Mouse (Mus musculus) MEL (cell line): ENCODE measurements around the gene Nr6a1. TPM values are rescaled to one million over a fixed set of nuclear protein-coding genes. Genes with fewer than 3 reads are reported as not detected.

ENCODE experiments used
- DNase-seq: peaks from one replicate; pipeline ENCODE4 v3.0.0; 2011; ENCODE audit warnings: low read depth, low spot score
- H3K27ac ChIP-seq: 2 replicates; pipeline ENCODE4 v1.5.1; 2012; ENCODE audit warnings: low read depth, mild to moderate bottlenecking, control low read depth, low read length, moderate library complexity; ENCODE audit not compliant: control insufficient read depth
- H3K27me3 ChIP-seq, 2 experiments: fragments of 150-350 bp in 1 of 2; sonication (generic) in 1 of 2; 2 replicates each; pipeline ENCODE4 v1.6.1; 2012; ENCODE audit warnings: low read length in 2 of 2, mild to moderate bottlenecking in 2 of 2, improper control_type of control experiment in 1 of 2, moderate library complexity in 1 of 2; ENCODE audit not compliant: insufficient read depth in 2 of 2, control insufficient read depth in 1 of 2
- H3K36me3 ChIP-seq, 2 experiments: 2 replicates each; pipeline ENCODE4 v1.6.1; 2012 to 2014; ENCODE audit warnings: low read length in 2 of 2, improper control_type of control experiment in 1 of 2, inconsistent platforms in 1 of 2, mild to moderate bottlenecking in 1 of 2; ENCODE audit not compliant: insufficient read depth in 2 of 2, control insufficient read depth in 1 of 2
- H3K4me1 ChIP-seq, 2 experiments: fragments of 150-350 bp in 1 of 2; sonication (generic) in 1 of 2; 2 replicates each; pipeline ENCODE4 v1.6.1; 2012; ENCODE audit warnings: low read length in 2 of 2, improper control_type of control experiment in 1 of 2, mild to moderate bottlenecking in 1 of 2; ENCODE audit not compliant: insufficient read depth in 2 of 2, control insufficient read depth in 1 of 2
- H3K4me3 ChIP-seq, 2 experiments: fragments of 150-350 bp in 1 of 2; sonication (generic) in 1 of 2; 2 replicates each; pipeline ENCODE4 v1.5.1; 2012; ENCODE audit warnings: low read depth in 2 of 2, low read length in 2 of 2, mild to moderate bottlenecking in 2 of 2, moderate library complexity in 2 of 2, control low read depth in 1 of 2, improper control_type of control experiment in 1 of 2; ENCODE audit not compliant: control insufficient read depth in 1 of 2, insufficient read depth in 1 of 2
- H3K79me2 ChIP-seq: 2 replicates; pipeline ENCODE4 v1.6.1; 2012; ENCODE audit warnings: mild to moderate bottlenecking, low read length, moderate library complexity; ENCODE audit not compliant: control insufficient read depth, poor library complexity, insufficient read depth
- H3K9ac ChIP-seq: 2 replicates; pipeline ENCODE4 v1.6.1; 2012; ENCODE audit warnings: low read depth, mild to moderate bottlenecking, control low read depth, low read length, moderate library complexity; ENCODE audit not compliant: control insufficient read depth, poor library complexity, severe bottlenecking
- H3K9me3 ChIP-seq: fragments of 150-350 bp; sonication (generic); replicated peaks from 2 replicates; pipeline ENCODE4 v1.6.1; 2012; ENCODE audit warnings: mild to moderate bottlenecking, low read length, improper control_type of control experiment, moderate library complexity; ENCODE audit not compliant: insufficient read depth
- BHLHE40 ChIP-seq: IDR thresholded peaks from 2 replicates; pipeline ENCODE4 v1.6.1; 2012; ENCODE audit warnings: low read depth, mild to moderate bottlenecking, inconsistent platforms, low read length, improper control_type of control experiment, borderline replicate concordance
- CTCF ChIP-seq, 3 experiments: IDR thresholded peaks in 2 of 3; conservative IDR thresholded peaks in 1 of 3; 2 replicates each; pipeline ENCODE4 v1.5.1; 2011 to 2012; ENCODE audit warnings: low read length in 3 of 3, low read depth in 2 of 3, mild to moderate bottlenecking in 2 of 3, improper control_type of control experiment in 1 of 3, inconsistent platforms in 1 of 3, mixed read lengths in 1 of 3, moderate library complexity in 1 of 3; ENCODE audit not compliant: control insufficient read depth in 1 of 3, insufficient read depth in 1 of 3, poor library complexity in 1 of 3, severe bottlenecking in 1 of 3
- E2F4 ChIP-seq: IDR thresholded peaks from 2 replicates; pipeline ENCODE4 v1.6.1; 2011; ENCODE audit warnings: low read depth, low read length, improper control_type of control experiment, borderline replicate concordance
- EP300 ChIP-seq, 2 experiments: IDR thresholded peaks; 2 replicates each; pipeline ENCODE4 v1.6.1; 2011; ENCODE audit warnings: improper control_type of control experiment in 2 of 2, low read length in 2 of 2, low read depth in 1 of 2, mild to moderate bottlenecking in 1 of 2
- HCFC1 ChIP-seq: IDR thresholded peaks from 2 replicates; pipeline ENCODE4 v1.6.1; 2012; ENCODE audit warnings: low read depth, mild to moderate bottlenecking, inconsistent platforms, low read length, improper control_type of control experiment, moderate library complexity
- MAX ChIP-seq: IDR thresholded peaks from 2 replicates; pipeline ENCODE4 v1.6.1; 2011; ENCODE audit warnings: low read length, improper control_type of control experiment
- MAZ ChIP-seq: IDR thresholded peaks from 2 replicates; pipeline ENCODE4 v1.6.1; 2012; ENCODE audit warnings: low read depth, mild to moderate bottlenecking, inconsistent platforms, low read length, improper control_type of control experiment
- MEF2A ChIP-seq: IDR thresholded peaks from 2 replicates; pipeline ENCODE4 v1.6.1; 2014; ENCODE audit warnings: low read depth, mild to moderate bottlenecking, inconsistent platforms, low read length, improper control_type of control experiment; ENCODE audit not compliant: poor library complexity, insufficient replicate concordance, severe bottlenecking; ENCODE audit errors: extremely low read depth
- MXI1 ChIP-seq: IDR thresholded peaks from 2 replicates; pipeline ENCODE4 v1.6.1; 2011; ENCODE audit warnings: mild to moderate bottlenecking, low read depth, low read length, improper control_type of control experiment
- MYB ChIP-seq: IDR thresholded peaks from 2 replicates; pipeline ENCODE4 v1.6.1; 2011; ENCODE audit warnings: mild to moderate bottlenecking, low read depth, low read length, improper control_type of control experiment
- MYC ChIP-seq: IDR thresholded peaks from 2 replicates; pipeline ENCODE4 v1.6.1; 2011; ENCODE audit warnings: low read depth, mild to moderate bottlenecking, low read length, improper control_type of control experiment, moderate library complexity
- POLR2A ChIP-seq, 2 experiments: IDR thresholded peaks; 2 replicates each; pipeline ENCODE4 v1.6.1; 2011 to 2012; ENCODE audit warnings: low read length in 2 of 2, mild to moderate bottlenecking in 2 of 2, control low read depth in 1 of 2, improper control_type of control experiment in 1 of 2, low read depth in 1 of 2, moderate library complexity in 1 of 2; ENCODE audit not compliant: control insufficient read depth in 1 of 2, insufficient read depth in 1 of 2, poor library complexity in 1 of 2
- POLR2AphosphoS5 ChIP-seq: IDR thresholded peaks from 2 replicates; pipeline ENCODE4 v1.6.1; 2012; ENCODE audit warnings: low read depth, borderline replicate concordance, mild to moderate bottlenecking, inconsistent platforms, low read length, moderate library complexity, mixed read lengths
- RAD21 ChIP-seq: IDR thresholded peaks from 2 replicates; pipeline ENCODE4 v1.6.1; 2011; ENCODE audit warnings: mild to moderate bottlenecking, low read depth, low read length, improper control_type of control experiment
- RCOR1 ChIP-seq: IDR thresholded peaks from 2 replicates; pipeline ENCODE4 v1.6.1; 2012; ENCODE audit warnings: low read depth, mild to moderate bottlenecking, inconsistent platforms, low read length, improper control_type of control experiment
- SIN3A ChIP-seq: IDR thresholded peaks from 2 replicates; pipeline ENCODE4 v1.6.1; 2012; ENCODE audit warnings: low read length, improper control_type of control experiment, inconsistent platforms
- SMC3 ChIP-seq: IDR thresholded peaks from 2 replicates; pipeline ENCODE4 v1.6.1; 2011; ENCODE audit warnings: low read depth, low read length, improper control_type of control experiment
- TAL1 ChIP-seq: IDR thresholded peaks from 2 replicates; pipeline ENCODE4 v1.6.1; 2012; ENCODE audit warnings: mild to moderate bottlenecking, inconsistent platforms, low read length, moderate library complexity, mixed read lengths
- TBP ChIP-seq: IDR thresholded peaks from 2 replicates; pipeline ENCODE4 v1.8.0; 2011; ENCODE audit warnings: low read depth, low read length, improper control_type of control experiment
- USF2 ChIP-seq, 2 experiments: IDR thresholded peaks; 2 replicates each; pipeline ENCODE4 v1.6.1; 2011 to 2012; ENCODE audit warnings: improper control_type of control experiment in 2 of 2, low read length in 2 of 2, borderline replicate concordance in 1 of 2, inconsistent platforms in 1 of 2, low read depth in 1 of 2, mild to moderate bottlenecking in 1 of 2; ENCODE audit not compliant: insufficient read depth in 1 of 2
- ZC3H11A ChIP-seq: IDR thresholded peaks from 2 replicates; pipeline ENCODE4 v1.6.1; 2012; ENCODE audit warnings: low read depth, mild to moderate bottlenecking, inconsistent platforms, low read length, improper control_type of control experiment
- ZKSCAN1 ChIP-seq: IDR thresholded peaks from 2 replicates; pipeline ENCODE4 v1.6.1; 2012; ENCODE audit warnings: low read depth, mild to moderate bottlenecking, inconsistent platforms, low read length, improper control_type of control experiment, moderate library complexity
- ZMIZ1 ChIP-seq: IDR thresholded peaks from 2 replicates; pipeline ENCODE4 v1.6.1; 2012; ENCODE audit warnings: low read depth, mild to moderate bottlenecking, inconsistent platforms, low read length, improper control_type of control experiment, moderate library complexity
- ZNF384 ChIP-seq: IDR thresholded peaks from 2 replicates; pipeline ENCODE4 v1.6.1; 2012; ENCODE audit warnings: low read depth, mild to moderate bottlenecking, inconsistent platforms, low read length, improper control_type of control experiment
- polyA plus RNA-seq, 2 experiments: library from polyadenylated mRNA; stranded (reverse) in 1 of 2; unstranded in 1 of 2; fragments of >175 nt in 1 of 2; fragments of >200 nt in 1 of 2; gene quantifications; 2 replicates each; pipeline versions ENCODE4 v1.2.1 to v1.2.4; 2012; ENCODE audit warnings: low replicate concordance in 2 of 2, low read depth in 1 of 2; ENCODE audit not compliant: insufficient read length in 2 of 2, insufficient read depth in 1 of 2, missing spikeins in 1 of 2
- total RNA-seq: library from RNA; depleted of rRNA; stranded (reverse); fragments of 300-350 nt; gene quantifications from 2 replicates; pipeline ENCODE4 v1.2.3, GENCODE M21; 2012

Gene Nr6a1
- total and polyA plus RNA-seq, 3 experiments, result 5.0 to 22.8 (median 10.2) TPM

DNA sequence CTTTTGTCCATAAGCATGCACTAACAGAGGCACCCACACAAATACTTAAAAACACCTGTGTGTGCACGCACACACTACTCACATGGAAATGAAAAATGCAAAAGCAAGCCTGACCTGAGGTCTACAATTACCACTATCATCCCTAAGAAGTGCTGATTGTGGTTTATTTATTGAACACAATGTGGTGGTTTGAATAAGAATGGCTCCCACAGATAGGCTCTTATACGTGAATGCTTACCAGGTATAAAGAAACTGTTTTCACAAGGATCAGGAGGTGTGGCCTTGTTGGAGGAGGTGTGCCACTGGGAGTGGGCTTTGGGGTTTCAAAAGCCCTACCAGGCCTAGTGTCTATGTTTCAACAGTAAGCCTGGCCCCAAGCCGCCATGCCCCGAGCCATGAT is 110.0 kb downstream of the Nr6a1 start:
- no peak overlapping the region for H3K9ac ChIP-seq
- no peak overlapping the region for H3K4me3 ChIP-seq
- H3K27ac ChIP-seq, result no peak overlapping the region
- TF ChIP-seq MYB (no peak), RCOR1 (no peak), MAZ (no peak), ZKSCAN1 (no peak), TAL1 (no peak), MEF2A (no peak), HCFC1 (no peak), MYC (no peak), BHLHE40 (no peak), RAD21 (no peak), POLR2A (IDR thresholded peaks at IDR 0.05; ENCODE audit: control insufficient read depth in 1 of 2, insufficient read depth in 1 of 2, low read depth in 1 of 2, low read length in 2 of 2, poor library complexity in 1 of 2) (no peak), MXI1 (no peak), E2F4 (no peak), USF2 (IDR thresholded peaks at IDR 0.05; ENCODE audit: borderline replicate concordance in 1 of 2, insufficient read depth in 1 of 2, low read depth in 1 of 2, low read length in 2 of 2) (no peak), ZMIZ1 (no peak), MAX (no peak)
- H3K4me1 ChIP-seq, result no peaks in the 10 kb centered on the region
- no peaks in the 10 kb centered on the region for H3K9me3 ChIP-seq
- H3K79me2 ChIP-seq, result no peaks in the 10 kb centered on the region
- no peak for DNase-seq
- H3K36me3 ChIP-seq, result no peaks in the 10 kb centered on the region
- no peaks in the 10 kb centered on the region for H3K27me3 ChIP-seq

DNA sequence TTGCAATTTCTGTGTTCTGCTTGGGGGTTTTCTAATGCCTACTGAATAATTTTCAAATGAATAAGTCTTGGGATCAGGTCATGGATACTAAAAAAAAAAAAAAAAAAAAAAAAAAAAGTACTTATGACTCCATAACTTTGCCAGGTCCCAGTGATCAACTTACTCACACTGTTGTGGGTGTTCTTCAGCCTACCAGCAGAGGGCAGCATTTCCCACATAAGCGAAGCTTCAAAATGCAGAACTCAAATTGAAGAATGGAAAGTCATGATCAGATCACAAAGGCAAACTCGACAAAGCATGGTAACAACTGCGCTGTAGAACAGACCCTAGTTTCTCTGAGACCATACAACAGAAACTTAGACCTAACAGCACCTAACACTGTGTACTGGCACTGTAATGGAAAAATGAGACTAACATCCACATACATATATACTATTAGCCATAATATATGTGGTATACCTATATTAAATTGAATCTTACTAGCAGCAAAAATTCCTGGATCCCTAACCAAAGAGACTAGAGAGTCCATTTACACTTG is 130.3 kb downstream of the Nr6a1 start:
- Histone ChIP-seq H3K9ac (peak overlapping the region; percentile 20; the same call in 1 of the 2 replicates), H3K27ac (no peak overlapping the region), H3K79me2 (no peaks in the 10 kb centered on the region), H3K4me3 (peak overlapping the region in 1 of 2 experiments; percentile 37; a peak in 1 of 4 replicates), H3K27me3 (no peaks in the 10 kb centered on the region), H3K36me3 (peaks cover 0 to 3% of the 10 kb centered on the region in 2 experiments; a peak in 1 of 4 replicates), H3K4me1 (no peaks in the 10 kb centered on the region), H3K9me3 (no peaks in the 10 kb centered on the region)
- DNase-seq, result peak; percentile 88
- peak; percentile 85 for TF ChIP-seq ZNF384
- TF ChIP-seq POLR2AphosphoS5, result no peak
- peak; percentile 88 for TF ChIP-seq RAD21
- peak; percentile 53; the same call in 1 of the 2 replicates for TF ChIP-seq MXI1
- TF ChIP-seq MYC, result no peak
- no peak for TF ChIP-seq TAL1
- peak; percentile 77 for TF ChIP-seq ZC3H11A
- 0 out of 2 replicates have a peak, but pooled peaks have one; percentile 20 for TF ChIP-seq MAX
- 0 out of 2 replicates have a peak, but pooled peaks have one; percentile 30 for TF ChIP-seq BHLHE40
- peak; percentile 82 to 95 (median 95) for TF ChIP-seq CTCF (IDR thresholded peaks at IDR 0.05 in 2 of 3, conservative IDR thresholded peaks at IDR 0.05 in 1 of 3; ENCODE audit: control insufficient read depth in 1 of 3, insufficient read depth in 1 of 3, low read depth in 2 of 3, low read length in 3 of 3, poor library complexity in 1 of 3, severe bottlenecking in 1 of 3)
- TF ChIP-seq SMC3, result peak; percentile 92
- TF ChIP-seq EP300 (IDR thresholded peaks at IDR 0.05; ENCODE audit: low read depth in 1 of 2, low read length in 2 of 2), result no peak
- 0 out of 2 replicates have a peak, but pooled peaks have one; percentile 27 for TF ChIP-seq SIN3A
- 0 out of 2 replicates have a peak, but pooled peaks have one; percentile 19 for TF ChIP-seq HCFC1
- TF ChIP-seq MYB, result no peak
- 0 out of 2 replicates have a peak, but pooled peaks have one; percentile 22 for TF ChIP-seq TBP
